Mouse (Mus musculus): ENCODE results near the gene 9130213A22Rik. TPM values are rescaled to one million over a fixed set of nuclear protein-coding genes. Genes with fewer than 3 reads are reported as not detected.

Gene 9130213A22Rik
- polyA plus RNA-seq, 1 experiment from 2014 or later: 0.14 TPM

GRCm38 (mm10) chr11:69148451-69148960 is 26.1 kb upstream of the 9130213A22Rik start:
- Histone ChIP-seq H3K4me1 (ENCODE audit: control insufficient read depth, insufficient read depth, low read length) (no peaks in the 10 kb centered on the region), H3K27ac (ENCODE audit: low read depth, low read length) (no peak overlapping the region), H3K9me3 (replicated peaks; ENCODE audit: control insufficient read depth, low read length) (no peaks in the 10 kb centered on the region), H3K4me2 (ENCODE audit: low read length) (no peak overlapping the region), H3K27me3 (replicated peaks; ENCODE audit: control insufficient read depth, insufficient read depth, low read length) (0 out of 2 replicates have a peak, but pooled peaks cover 3% of the 10 kb centered on the region), H3K36me3 (ENCODE audit: control insufficient read depth, insufficient read depth, low read length) (no peaks in the 10 kb centered on the region), H3K9ac (ENCODE audit: low read length) (no peak overlapping the region), H3K4me3 (ENCODE audit: low read depth, low read length) (no peak overlapping the region)
- WGBS: 89% methylated on average over 5 of the region's 5 CpGs
- no peak for DNase-seq (ENCODE audit: low spot score)
- ATAC-seq: no peak

GRCm38 (mm10) chr11:69147546-69147945 is 25.2 kb upstream of the 9130213A22Rik start:
- Histone ChIP-seq H3K27ac (ENCODE audit: low read depth, low read length) (no peak overlapping the region), H3K36me3 (ENCODE audit: control insufficient read depth, insufficient read depth, low read length) (no peaks in the 10 kb centered on the region), H3K9ac (ENCODE audit: low read length) (no peak overlapping the region), H3K4me1 (ENCODE audit: control insufficient read depth, insufficient read depth, low read length) (no peaks in the 10 kb centered on the region), H3K27me3 (replicated peaks; ENCODE audit: control insufficient read depth, insufficient read depth, low read length) (0 out of 2 replicates have a peak, but pooled peaks cover 3% of the 10 kb centered on the region), H3K4me2 (ENCODE audit: low read length) (no peak overlapping the region), H3K4me3 (ENCODE audit: low read depth, low read length) (no peak overlapping the region), H3K9me3 (replicated peaks; ENCODE audit: control insufficient read depth, low read length) (no peaks in the 10 kb centered on the region)
- peak; percentile 33 for DNase-seq (ENCODE audit: low spot score)
- 68% methylated on average over 7 of the region's 7 CpGs for WGBS
- ATAC-seq: no peak

- WGBS: 93% methylated on average over 6 of the region's 6 CpGs
Observed at GRCm38 (mm10) chr11:69135361-69135760, 13.0 kb upstream of the 9130213A22Rik start.

GRCm38 (mm10) chr11:69134622-69134968 is 12.2 kb upstream of the 9130213A22Rik start:
- Histone ChIP-seq H3K4me3 (ENCODE audit: low read depth, low read length) (peak overlapping the region; percentile 39), H3K36me3 (ENCODE audit: control insufficient read depth, insufficient read depth, low read length) (no peaks in the 10 kb centered on the region), H3K27me3 (replicated peaks; ENCODE audit: control insufficient read depth, insufficient read depth, low read length) (no peaks in the 10 kb centered on the region), H3K4me2 (ENCODE audit: low read length) (peak overlapping the region; percentile 76), H3K4me1 (ENCODE audit: control insufficient read depth, insufficient read depth, low read length) (no peaks in the 10 kb centered on the region), H3K9me3 (replicated peaks; ENCODE audit: control insufficient read depth, low read length) (no peaks in the 10 kb centered on the region), H3K27ac (ENCODE audit: low read depth, low read length) (no peak overlapping the region), H3K9ac (ENCODE audit: low read length) (peak overlapping the region; percentile 59)
- ATAC-seq (peak; percentile 50; the same call in 1 of the 2 replicates), DNase-seq (ENCODE audit: low spot score) (no peak)
- 27% methylated on average over 8 of the region's 8 CpGs for WGBS

More at GRCm38 (mm10) chr11:69135361-69135760, 13.0 kb upstream of the 9130213A22Rik start:
- Histone ChIP-seq H3K4me1 (ENCODE audit: control insufficient read depth, insufficient read depth, low read length) (no peaks in the 10 kb centered on the region), H3K4me3 (ENCODE audit: low read depth, low read length) (no peak overlapping the region), H3K9ac (ENCODE audit: low read length) (no peak overlapping the region), H3K36me3 (ENCODE audit: control insufficient read depth, insufficient read depth, low read length) (no peaks in the 10 kb centered on the region), H3K27ac (ENCODE audit: low read depth, low read length) (no peak overlapping the region), H3K4me2 (ENCODE audit: low read length) (no peak overlapping the region), H3K27me3 (replicated peaks; ENCODE audit: control insufficient read depth, insufficient read depth, low read length) (no peaks in the 10 kb centered on the region), H3K9me3 (replicated peaks; ENCODE audit: control insufficient read depth, low read length) (no peaks in the 10 kb centered on the region)
- ATAC-seq (no peak), DNase-seq (ENCODE audit: low spot score) (no peak)

GRCm38 (mm10) chr11:69133923-69134621 is 11.7 kb upstream of the 9130213A22Rik start:
- ATAC-seq: peak; percentile 89
- no peaks in the 10 kb centered on the region for H3K27me3 ChIP-seq (replicated peaks; ENCODE audit: control insufficient read depth, insufficient read depth, low read length)
- DNase-seq (ENCODE audit: low spot score): peak; percentile 62
- H3K9ac ChIP-seq (ENCODE audit: low read length): peak overlapping the region; percentile 59
- H3K27ac ChIP-seq (ENCODE audit: low read depth, low read length): no peak overlapping the region; the same call in 1 of the 2 replicates
- WGBS: under 1% methylated on average over 34 of the region's 34 CpGs
- H3K4me3 ChIP-seq (ENCODE audit: low read depth, low read length): peak overlapping the region; percentile 39
- H3K4me2 ChIP-seq (ENCODE audit: low read length): peak overlapping the region; percentile 76
- H3K36me3 ChIP-seq (ENCODE audit: control insufficient read depth, insufficient read depth, low read length): no peaks in the 10 kb centered on the region
- no peaks in the 10 kb centered on the region for H3K9me3 ChIP-seq (replicated peaks; ENCODE audit: control insufficient read depth, low read length)
- H3K4me1 ChIP-seq (ENCODE audit: control insufficient read depth, insufficient read depth, low read length): no peaks in the 10 kb centered on the region

GRCm38 (mm10) chr11:69133566-69133922 is 11.2 kb upstream of the 9130213A22Rik start:
- WGBS: 15% methylated on average over 5 of the region's 5 CpGs
- Histone ChIP-seq H3K4me3 (ENCODE audit: low read depth, low read length) (peak overlapping the region; percentile 39), H3K9ac (ENCODE audit: low read length) (peak overlapping the region; percentile 59; the same call in 1 of the 2 replicates), H3K9me3 (replicated peaks; ENCODE audit: control insufficient read depth, low read length) (no peaks in the 10 kb centered on the region), H3K36me3 (ENCODE audit: control insufficient read depth, insufficient read depth, low read length) (no peaks in the 10 kb centered on the region), H3K27ac (ENCODE audit: low read depth, low read length) (no peak overlapping the region; the same call in 1 of the 2 replicates), H3K27me3 (replicated peaks; ENCODE audit: control insufficient read depth, insufficient read depth, low read length) (no peaks in the 10 kb centered on the region), H3K4me2 (ENCODE audit: low read length) (peak overlapping the region; percentile 76), H3K4me1 (ENCODE audit: control insufficient read depth, insufficient read depth, low read length) (no peaks in the 10 kb centered on the region)
- DNase-seq (ENCODE audit: low spot score) (no peak), ATAC-seq (no peak)

GRCm38 (mm10) chr11:69128426-69129122 is 6.2 kb upstream of the 9130213A22Rik start:
- no peaks in the 10 kb centered on the region for H3K27me3 ChIP-seq (replicated peaks; ENCODE audit: control insufficient read depth, insufficient read depth, low read length)
- no peak overlapping the region for H3K4me3 ChIP-seq (ENCODE audit: low read depth, low read length)
- WGBS: 77% methylated on average over 8 of the region's 8 CpGs
- H3K4me2 ChIP-seq (ENCODE audit: low read length): no peak overlapping the region
- peaks cover 3% of the 10 kb centered on the region; the same call in 1 of the 2 replicates for H3K4me1 ChIP-seq (ENCODE audit: control insufficient read depth, insufficient read depth, low read length)
- no peaks in the 10 kb centered on the region for H3K9me3 ChIP-seq (replicated peaks; ENCODE audit: control insufficient read depth, low read length)
- no peak overlapping the region for H3K9ac ChIP-seq (ENCODE audit: low read length)
- ATAC-seq (no peak), DNase-seq (ENCODE audit: low spot score) (no peak)
- no peak overlapping the region for H3K27ac ChIP-seq (ENCODE audit: low read depth, low read length)
- H3K36me3 ChIP-seq (ENCODE audit: control insufficient read depth, insufficient read depth, low read length): no peaks in the 10 kb centered on the region

GRCm38 (mm10) chr11:69126706-69127095 is 4.3 kb upstream of the 9130213A22Rik start:
- Histone ChIP-seq H3K27me3 (replicated peaks; ENCODE audit: control insufficient read depth, insufficient read depth, low read length) (no peaks in the 10 kb centered on the region), H3K36me3 (ENCODE audit: control insufficient read depth, insufficient read depth, low read length) (no peaks in the 10 kb centered on the region), H3K9me3 (replicated peaks; ENCODE audit: control insufficient read depth, low read length) (no peaks in the 10 kb centered on the region), H3K4me3 (ENCODE audit: low read depth, low read length) (peak overlapping the region; percentile 46), H3K4me1 (ENCODE audit: control insufficient read depth, insufficient read depth, low read length) (peaks cover 3% of the 10 kb centered on the region; the same call in 1 of the 2 replicates), H3K27ac (ENCODE audit: low read depth, low read length) (no peak overlapping the region), H3K9ac (ENCODE audit: low read length) (no peak overlapping the region), H3K4me2 (ENCODE audit: low read length) (peak overlapping the region; percentile 66)
- WGBS: 46% methylated on average over 2 of the region's 2 CpGs
- ATAC-seq (no peak), DNase-seq (ENCODE audit: low spot score) (no peak)
